Mouse (Mus musculus): ENCODE results near the gene Pls3. TPM values are rescaled to one million over a fixed set of nuclear protein-coding genes. Genes with fewer than 3 reads are reported as not detected.
"Not testable (repeated sequence)": the region's sequence is repeated elsewhere in the genome, so short reads cannot be mapped to it uniquely, and the experiment has no call there.

Pls3 gene
- polyA plus RNA-seq, 1 experiment: 51.6 TPM

- Histone ChIP-seq H3K27me3 (ENCODE audit: control insufficient read depth, insufficient read depth, insufficient read length) (no peaks in the 10 kb centered on the region), H3K4me2 (ENCODE audit: low read depth) (peak overlapping the region; percentile 93), H3K79me2 (ENCODE audit: control insufficient read depth, insufficient read depth) (peaks cover 27% of the 10 kb centered on the region), H3ac (ENCODE audit: control insufficient read depth, insufficient read length) (no peak overlapping the region), H3K4me3 (peak overlapping the region; percentile 60), H3K36me3 (ENCODE audit: control insufficient read depth, insufficient read depth) (no peaks in the 10 kb centered on the region)
- TF ChIP-seq REST (IDR thresholded peaks at IDR 0.05; ENCODE audit: insufficient read depth, insufficient read length): no peak
- TF ChIP-seq POLR2A (IDR thresholded peaks at IDR 0.05; ENCODE audit: insufficient read length, low read depth): no peak
- TF ChIP-seq TCF12 (IDR thresholded peaks at IDR 0.05; ENCODE audit: insufficient read depth, poor library complexity, severe bottlenecking): no peak
- TF ChIP-seq MYOG (IDR thresholded peaks at IDR 0.05; ENCODE audit: control insufficient read depth in 1 of 3, insufficient read depth in 1 of 3, insufficient read length in 2 of 3, low read depth in 2 of 3): no peak
- no peak for TF ChIP-seq MYOD1 (IDR thresholded peaks at IDR 0.05; ENCODE audit: control insufficient read depth in 1 of 3, insufficient read length in 2 of 3, low read depth in 2 of 3)
- TF ChIP-seq TCF3 (IDR thresholded peaks at IDR 0.05; ENCODE audit: insufficient read length, low read depth): no peak
- no peak for TF ChIP-seq E2F4 (IDR thresholded peaks at IDR 0.05; ENCODE audit: insufficient read depth)
- TF ChIP-seq CEBPB (IDR thresholded peaks at IDR 0.05; ENCODE audit: insufficient read depth, poor library complexity, severe bottlenecking): no peak
- no peak for TF ChIP-seq USF1 (IDR thresholded peaks at IDR 0.05; ENCODE audit: low read depth)
- no peak for TF ChIP-seq SRF (IDR thresholded peaks at IDR 0.05; ENCODE audit: control insufficient read depth, insufficient read length, low read depth)
- no peak for TF ChIP-seq POLR2AphosphoS2 (IDR thresholded peaks at IDR 0.05; ENCODE audit: insufficient read length, low read depth)
- TF ChIP-seq MAX (IDR thresholded peaks at IDR 0.05; ENCODE audit: low read depth): no peak
Measured at GRCm38 (mm10) chrX:75764794-75765328, 110.1 kb downstream of the Pls3 start.

GRCm38 (mm10) chrX:75764135-75764793 is 110.7 kb downstream of the Pls3 start:
- TF ChIP-seq POLR2AphosphoS2 (IDR thresholded peaks at IDR 0.05; ENCODE audit: insufficient read length, low read depth) (peak; percentile 55), USF1 (IDR thresholded peaks at IDR 0.05; ENCODE audit: low read depth) (peak; percentile 89), SRF (IDR thresholded peaks at IDR 0.05; ENCODE audit: control insufficient read depth, insufficient read length, low read depth) (no peak), REST (IDR thresholded peaks at IDR 0.05; ENCODE audit: insufficient read depth, insufficient read length) (no peak), MAX (IDR thresholded peaks at IDR 0.05; ENCODE audit: low read depth) (no peak), E2F4 (IDR thresholded peaks at IDR 0.05; ENCODE audit: insufficient read depth) (no peak), POLR2A (IDR thresholded peaks at IDR 0.05; ENCODE audit: insufficient read length, low read depth) (peak; percentile 62), TCF12 (IDR thresholded peaks at IDR 0.05; ENCODE audit: insufficient read depth, poor library complexity, severe bottlenecking) (no peak)
- Histone ChIP-seq H3K4me2 (ENCODE audit: low read depth) (peak overlapping the region; percentile 93), H3K4me3 (peak overlapping the region; percentile 60), H3K36me3 (ENCODE audit: control insufficient read depth, insufficient read depth) (no peaks in the 10 kb centered on the region), H3K79me2 (ENCODE audit: control insufficient read depth, insufficient read depth) (peaks cover 27% of the 10 kb centered on the region), H3K27me3 (ENCODE audit: control insufficient read depth, insufficient read depth, insufficient read length) (no peaks in the 10 kb centered on the region), H3ac (ENCODE audit: control insufficient read depth, insufficient read length) (no peak overlapping the region)

- not testable (repeated sequence) for H3K36me3 ChIP-seq (ENCODE audit: control insufficient read depth, insufficient read depth); H3K4me2 ChIP-seq (ENCODE audit: low read depth); H3ac ChIP-seq (ENCODE audit: control insufficient read depth, insufficient read length); H3K4me3 ChIP-seq; H3K27me3 ChIP-seq (ENCODE audit: control insufficient read depth, insufficient read depth, insufficient read length)
- peaks cover 27% of the 10 kb centered on the region for H3K79me2 ChIP-seq (ENCODE audit: control insufficient read depth, insufficient read depth)
Measured at GRCm38 (mm10) chrX:75759461-75759860, 115.5 kb downstream of the Pls3 start.

- not testable (repeated sequence) for H3ac ChIP-seq (ENCODE audit: control insufficient read depth, insufficient read length); H3K4me2 ChIP-seq (ENCODE audit: low read depth); H3K27me3 ChIP-seq (ENCODE audit: control insufficient read depth, insufficient read depth, insufficient read length); H3K36me3 ChIP-seq (ENCODE audit: control insufficient read depth, insufficient read depth); H3K4me3 ChIP-seq
- peaks cover 27% of the 10 kb centered on the region for H3K79me2 ChIP-seq (ENCODE audit: control insufficient read depth, insufficient read depth)
Measured at GRCm38 (mm10) chrX:75759036-75759435, 115.9 kb downstream of the Pls3 start.

GRCm38 (mm10) chrX:75757966-75758365 is 117.0 kb downstream of the Pls3 start:
- H3K4me2 ChIP-seq (ENCODE audit: low read depth); H3ac ChIP-seq (ENCODE audit: control insufficient read depth, insufficient read length); H3K4me3 ChIP-seq; H3K36me3 ChIP-seq (ENCODE audit: control insufficient read depth, insufficient read depth); H3K27me3 ChIP-seq (ENCODE audit: control insufficient read depth, insufficient read depth, insufficient read length): not testable (repeated sequence)
- H3K79me2 ChIP-seq (ENCODE audit: control insufficient read depth, insufficient read depth): peaks cover 17% of the 10 kb centered on the region

GRCm38 (mm10) chrX:75754531-75754930 is 120.5 kb downstream of the Pls3 start:
- H3K27me3 ChIP-seq (ENCODE audit: control insufficient read depth, insufficient read depth, insufficient read length); H3K4me2 ChIP-seq (ENCODE audit: low read depth); H3K36me3 ChIP-seq (ENCODE audit: control insufficient read depth, insufficient read depth); H3ac ChIP-seq (ENCODE audit: control insufficient read depth, insufficient read length); H3K79me2 ChIP-seq (ENCODE audit: control insufficient read depth, insufficient read depth); H3K4me3 ChIP-seq: not testable (repeated sequence)

- not testable (repeated sequence) for H3K79me2 ChIP-seq (ENCODE audit: control insufficient read depth, insufficient read depth); H3K4me3 ChIP-seq; H3K36me3 ChIP-seq (ENCODE audit: control insufficient read depth, insufficient read depth); H3ac ChIP-seq (ENCODE audit: control insufficient read depth, insufficient read length); H3K4me2 ChIP-seq (ENCODE audit: low read depth); H3K27me3 ChIP-seq (ENCODE audit: control insufficient read depth, insufficient read depth, insufficient read length)
Measured at GRCm38 (mm10) chrX:75750126-75750725, 124.8 kb downstream of the Pls3 start.

- not testable (repeated sequence) for H3K4me3 ChIP-seq; H3K36me3 ChIP-seq (ENCODE audit: control insufficient read depth, insufficient read depth); H3ac ChIP-seq (ENCODE audit: control insufficient read depth, insufficient read length); H3K4me2 ChIP-seq (ENCODE audit: low read depth); H3K79me2 ChIP-seq (ENCODE audit: control insufficient read depth, insufficient read depth); H3K27me3 ChIP-seq (ENCODE audit: control insufficient read depth, insufficient read depth, insufficient read length)
Measured at GRCm38 (mm10) chrX:75749312-75749711, 125.7 kb downstream of the Pls3 start.

- H3K4me3 ChIP-seq; H3K4me2 ChIP-seq (ENCODE audit: low read depth); H3ac ChIP-seq (ENCODE audit: control insufficient read depth, insufficient read length); H3K27me3 ChIP-seq (ENCODE audit: control insufficient read depth, insufficient read depth, insufficient read length); H3K79me2 ChIP-seq (ENCODE audit: control insufficient read depth, insufficient read depth); H3K36me3 ChIP-seq (ENCODE audit: control insufficient read depth, insufficient read depth): not testable (repeated sequence)
Measured at GRCm38 (mm10) chrX:75744466-75744865, 130.5 kb downstream of the Pls3 start.
